Mouse (Mus musculus): ENCODE results near the gene Ankrd12.
"Not testable (repeated sequence)": the region's sequence is repeated elsewhere in the genome, so short reads cannot be mapped to it uniquely, and the experiment has no call there.

The Ankrd12 gene

DNA sequence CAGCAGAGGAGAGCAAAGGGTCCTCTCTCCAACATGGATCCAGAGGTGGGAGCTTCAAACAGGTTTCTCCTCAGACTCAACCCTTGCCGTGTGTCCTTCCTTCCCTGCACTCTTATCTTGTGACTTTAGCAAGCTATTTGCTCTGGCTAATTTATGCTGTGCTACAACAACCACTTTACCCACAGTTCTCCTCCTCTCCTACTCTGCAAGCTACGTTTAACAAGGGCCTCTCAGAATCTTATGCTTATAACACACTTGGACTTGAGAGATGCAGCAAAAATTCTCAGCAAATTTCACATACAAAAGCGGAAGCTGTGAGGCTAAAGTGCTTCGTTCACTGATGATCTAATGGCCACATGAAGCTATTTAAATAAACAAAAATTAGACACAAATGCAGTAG, 23.5 kb downstream of the Ankrd12 start:
- ChIA-PET CTCF (interaction anchor here (0.6 to 1.3 kb wide), 4 partner anchors 9 to 54 kb away, joined by 3 to 5 read pairs (median 4); no protein-coding TSS in a partner anchor), POLR2A (interaction anchor here in 3 of 4 experiments (0.7 to 1.8 kb wide), 5 partner anchors 9 to 87 kb away, joined by 3 to 5 read pairs (median 3); partner anchors contain the start of gene Ankrd12 (in 1 of the 3))

DNA sequence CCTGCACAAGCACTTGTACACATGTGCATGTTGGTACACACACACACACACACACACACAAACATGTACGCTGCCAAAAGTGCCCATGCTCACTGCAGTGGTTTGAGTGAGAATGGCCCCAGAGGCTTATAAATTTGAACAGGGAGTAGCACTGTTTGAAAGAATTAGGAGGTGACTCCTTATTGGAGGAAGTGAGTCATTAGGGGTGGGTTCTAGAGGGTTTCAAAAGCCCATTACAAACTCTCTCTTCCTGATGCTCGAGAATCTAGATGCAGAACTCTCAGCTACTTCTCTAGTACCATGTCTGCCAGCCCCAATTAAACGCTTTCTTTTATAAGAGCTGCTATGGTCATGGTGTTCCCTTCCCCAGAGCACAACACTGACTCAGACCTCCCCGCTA, 28.1 kb downstream of the Ankrd12 start:
- ChIA-PET CTCF (no interaction called here), POLR2A (no interaction called here)

DNA sequence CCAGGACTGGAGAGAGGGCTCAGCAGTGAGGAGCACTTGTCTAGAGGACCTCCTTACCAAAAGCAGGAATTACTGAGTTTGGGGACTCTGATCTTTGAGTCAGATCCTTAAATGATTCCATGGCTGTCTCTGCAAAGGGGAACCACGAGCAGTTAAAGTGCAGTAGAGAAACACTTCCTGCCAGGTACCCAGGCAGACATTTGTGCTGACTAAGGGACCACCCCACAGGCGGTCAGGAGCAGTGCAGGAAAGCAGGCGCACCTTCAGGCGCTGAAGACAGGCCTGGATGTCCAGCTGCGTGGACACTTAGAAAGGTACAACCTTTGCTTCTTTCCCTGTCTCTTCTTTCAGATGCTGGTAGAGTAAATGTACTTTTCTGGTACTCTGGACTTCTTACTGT, 28.7 kb downstream of the Ankrd12 start:
- ChIA-PET POLR2A (interaction anchor here in 1 of 4 experiments (1.0 kb wide), 1 partner anchor 431 kb away, joined by 3 read pairs; no protein-coding TSS in a partner anchor), CTCF (no interaction called here)

GRCm38 (mm10) chr17:66043679-66044078, 33.2 kb downstream of the Ankrd12 start:
- ChIA-PET POLR2A (interaction anchor here in 2 of 4 experiments (1.3 to 1.7 kb wide), 3 partner anchors 9 to 63 kb away, joined by 4 to 5 read pairs (median 5); no protein-coding TSS in a partner anchor), CTCF (interaction anchor here (0.6 to 1.8 kb wide), 9 partner anchors 9 to 174 kb away, joined by 3 to 6 read pairs (median 4); no protein-coding TSS in a partner anchor)

DNA sequence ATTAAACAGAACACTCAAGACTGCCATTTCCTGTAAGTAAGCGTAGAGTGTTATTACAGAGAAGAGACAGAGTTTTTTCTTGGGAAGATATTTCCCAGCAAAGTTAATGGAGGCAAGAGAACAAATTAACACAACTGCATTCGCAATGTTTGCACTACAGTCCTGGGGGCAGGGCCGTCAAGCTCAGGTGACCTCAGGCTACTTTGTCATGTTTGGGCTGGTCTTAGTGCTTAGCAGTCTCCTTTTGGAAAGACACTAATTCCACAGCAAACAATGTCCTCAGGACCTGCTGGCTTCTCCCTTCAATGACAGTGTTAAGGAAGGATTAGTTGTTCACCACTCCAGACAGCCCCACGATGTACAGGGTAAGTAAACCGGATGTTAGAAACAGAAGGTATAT, 35.9 kb downstream of the Ankrd12 start:
- ChIA-PET CTCF (interaction anchor here in 1 of 4 experiments (0.6 kb wide), 1 partner anchor 85 kb away, joined by 3 read pairs; no protein-coding TSS in a partner anchor), POLR2A (interaction anchor here in 1 of 4 experiments (1.0 kb wide), 1 partner anchor 13 kb away, joined by 3 read pairs; no protein-coding TSS in a partner anchor)

DNA sequence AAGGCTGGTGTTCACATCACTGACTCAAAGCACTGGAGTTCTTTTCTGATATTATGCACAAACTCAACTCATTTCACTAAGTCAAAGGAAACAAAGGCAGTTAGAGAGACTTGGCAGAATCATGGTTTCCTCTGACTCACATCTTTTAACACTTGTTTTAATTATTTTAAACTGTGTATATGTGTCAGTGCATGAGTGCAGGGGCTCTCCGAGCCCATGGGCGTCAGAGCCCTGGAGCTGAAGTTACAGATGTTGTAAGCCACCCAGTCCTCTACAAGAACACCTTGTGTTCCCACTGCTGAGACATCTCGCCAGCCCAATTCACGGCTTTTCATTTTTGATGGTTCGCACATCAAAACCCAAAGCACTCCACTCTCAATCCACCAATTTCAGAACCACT, 43.6 kb downstream of the Ankrd12 start:
- CTCF ChIA-PET: interaction anchor here in 2 of 4 experiments (0.5 to 1.1 kb wide), 2 partner anchors 169 to 227 kb away, joined by 3 read pairs; no protein-coding TSS in a partner anchor

DNA sequence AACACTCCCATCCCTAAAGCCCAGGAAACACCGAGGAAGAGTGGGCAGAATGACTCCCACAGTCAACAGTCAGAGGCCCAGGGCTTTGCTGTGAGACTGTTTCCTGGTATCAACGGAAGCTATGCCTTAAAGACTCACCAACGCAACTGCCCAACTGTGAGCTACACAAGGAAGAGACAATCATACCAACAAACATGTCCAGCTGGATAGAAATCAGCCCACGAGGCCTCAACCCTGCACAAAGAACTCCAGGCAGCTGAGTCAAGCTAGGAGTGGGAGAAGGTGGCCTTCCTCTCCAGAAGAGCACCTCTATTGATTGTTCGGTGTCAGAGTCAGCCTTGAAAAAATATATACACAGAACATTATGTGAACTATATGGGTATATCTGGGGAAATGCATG, 44.9 kb downstream of the Ankrd12 start:
- ChIA-PET POLR2A (interaction anchor here in 3 of 4 experiments (0.6 to 1.1 kb wide), 4 partner anchors 21 to 188 kb away, joined by 3 to 4 read pairs (median 3); no protein-coding TSS in a partner anchor), CTCF (interaction anchor here in 2 of 4 experiments (0.5 to 1.4 kb wide), 3 partner anchors 12 to 133 kb away, joined by 3 to 6 read pairs (median 4); no protein-coding TSS in a partner anchor)

More for the DNA sequence above, 43.6 kb downstream of the Ankrd12 start:
- POLR2A ChIA-PET: no interaction called here

- ChIA-PET CTCF (interaction anchor here in 1 of 4 experiments (1.1 kb wide), 1 partner anchor 155 kb away, joined by 10 read pairs; no protein-coding TSS in a partner anchor), POLR2A (interaction anchor here in 2 of 4 experiments (0.7 to 0.8 kb wide), 2 partner anchors 120 to 206 kb away, joined by 3 read pairs; no protein-coding TSS in a partner anchor)
Measured at GRCm38 (mm10) chr17:66024211-66024610, 52.7 kb downstream of the Ankrd12 start.

DNA sequence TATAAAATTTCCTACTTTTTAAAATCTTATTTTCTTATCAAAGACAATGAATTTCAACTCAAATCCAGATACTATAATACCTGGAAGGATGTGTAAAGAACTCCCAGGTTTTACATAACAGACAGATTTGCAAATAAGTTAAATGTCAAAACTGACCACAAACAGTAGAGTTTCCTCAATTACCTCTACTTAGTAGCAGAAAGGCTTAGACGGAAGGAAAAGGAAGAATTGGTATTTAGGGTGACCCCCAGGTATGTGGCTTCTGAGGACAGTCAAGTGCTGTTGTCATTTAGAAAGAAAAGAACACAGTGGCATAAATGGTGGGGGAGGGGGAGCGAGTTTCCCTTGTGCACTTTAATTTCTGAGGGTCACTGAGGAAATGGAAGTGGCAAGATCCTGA, 65.1 kb downstream of the Ankrd12 start:
- ChIA-PET POLR2A (no interaction called here), CTCF (interaction anchor here in 2 of 4 experiments (0.5 to 0.6 kb wide), 2 partner anchors 109 to 142 kb away, joined by 3 to 4 read pairs; no protein-coding TSS in a partner anchor)

GRCm38 (mm10) chr17:66007892-66008291, 69.0 kb downstream of the Ankrd12 start:
- CTCF ChIA-PET: interaction anchor here in 3 of 4 experiments (0.5 to 1.4 kb wide), 4 partner anchors 138 to 226 kb away, joined by 3 to 13 read pairs (median 3); no protein-coding TSS in a partner anchor

DNA sequence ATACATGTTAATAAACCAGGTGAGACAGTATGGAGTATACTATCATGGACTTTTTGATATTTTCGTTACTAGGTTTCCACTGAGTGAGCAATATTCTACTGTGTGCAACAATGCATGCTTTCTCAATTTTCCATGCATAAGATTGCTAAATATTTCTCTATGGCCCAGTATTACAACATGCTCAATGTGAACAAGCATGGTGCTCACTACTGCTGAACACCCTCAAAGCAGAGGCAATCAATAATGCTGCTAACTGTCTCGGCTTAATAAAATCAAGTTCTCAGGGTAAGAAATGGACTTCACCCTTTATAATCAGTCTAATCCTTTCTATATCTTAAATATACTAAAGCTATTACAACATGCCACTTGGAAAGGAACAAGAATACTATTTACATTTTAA, 69.4 kb downstream of the Ankrd12 start:
- ChIA-PET POLR2A (interaction anchor here in 2 of 4 experiments (1.0 to 1.3 kb wide), 3 partner anchors 39 to 472 kb away, joined by 3 to 4 read pairs (median 3); no protein-coding TSS in a partner anchor), CTCF (interaction anchor here in 2 of 4 experiments (0.5 kb wide), 2 partner anchors 140 to 226 kb away, joined by 3 to 13 read pairs; no protein-coding TSS in a partner anchor)

More at GRCm38 (mm10) chr17:66007892-66008291, 69.0 kb downstream of the Ankrd12 start:
- POLR2A ChIA-PET: interaction anchor here in 2 of 4 experiments (1.0 to 1.3 kb wide), 3 partner anchors 40 to 472 kb away, joined by 3 to 4 read pairs (median 3); no protein-coding TSS in a partner anchor

DNA sequence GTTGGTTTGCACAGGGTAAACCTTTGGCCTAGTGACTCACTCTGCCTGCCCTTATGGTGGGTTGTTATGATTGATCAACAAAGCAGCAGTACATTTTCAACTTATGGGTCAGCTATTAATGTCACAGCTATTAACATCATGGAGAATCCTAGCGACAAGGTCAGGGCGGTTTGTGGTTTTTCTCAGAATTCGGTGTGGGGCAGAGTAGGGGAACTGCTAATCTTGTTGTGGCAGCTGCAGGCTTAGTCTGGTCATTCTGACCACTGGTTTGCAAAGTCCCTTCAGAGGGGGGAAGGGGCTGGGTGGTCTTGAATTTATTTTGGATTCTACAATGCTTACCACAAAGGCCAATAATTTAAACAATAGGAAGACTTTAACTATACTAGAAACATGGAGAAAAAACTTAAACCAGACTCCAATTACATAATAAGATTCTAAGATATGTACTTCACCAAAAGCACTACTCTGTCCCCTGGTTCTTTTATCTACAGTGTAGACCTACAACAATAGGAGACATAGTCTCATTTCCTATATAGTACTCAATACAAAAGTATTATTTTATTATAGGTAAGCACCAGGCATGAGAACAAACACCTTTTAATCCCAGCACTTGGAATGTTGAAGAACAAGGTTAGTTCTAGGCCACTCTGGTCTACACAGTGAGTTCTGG, 88.6 kb downstream of the Ankrd12 start:
- CTCF ChIA-PET: no interaction called here
- POLR2A ChIA-PET: no interaction called here

GRCm38 (mm10) chr17:65976720-65977119, 100.2 kb downstream of the Ankrd12 start:
- CTCF ChIA-PET: interaction anchor here in 1 of 4 experiments (0.9 kb wide), 1 partner anchor 25 kb away, joined by 3 read pairs; no protein-coding TSS in a partner anchor
- POLR2A ChIA-PET: not testable (repeated sequence)

DNA sequence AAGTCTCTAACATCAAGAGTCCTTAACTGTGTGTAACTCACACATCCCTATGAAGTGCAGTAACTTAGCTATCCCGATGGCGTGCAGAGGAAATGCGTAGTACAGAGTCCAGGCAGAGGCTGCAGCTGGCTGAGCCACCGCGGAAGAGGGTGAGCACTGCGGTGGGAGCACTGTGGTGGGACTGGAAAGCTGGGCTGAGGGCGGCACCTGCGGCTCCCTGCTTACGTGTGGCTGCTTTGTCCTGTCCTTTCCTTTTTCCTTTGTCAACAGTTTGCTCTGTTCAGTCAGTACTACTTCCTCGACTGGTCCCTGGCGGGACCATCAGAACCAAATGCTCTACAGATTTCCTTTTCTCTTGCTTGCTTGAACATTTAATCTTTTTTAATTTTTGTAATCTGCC, 109.1 kb downstream of the Ankrd12 start:
- POLR2A ChIA-PET: interaction anchor here in 1 of 4 experiments (0.9 to 2.3 kb wide), 5 partner anchors 8 to 110 kb away, joined by 3 to 6 read pairs (median 6); no protein-coding TSS in a partner anchor
- CTCF ChIA-PET: interaction anchor here in 1 of 4 experiments (0.8 kb wide), 1 partner anchor 103 kb away, joined by 3 read pairs; no protein-coding TSS in a partner anchor

GRCm38 (mm10) chr17:65962263-65962662, 114.6 kb downstream of the Ankrd12 start:
- POLR2A ChIA-PET: interaction anchor here in 2 of 4 experiments (0.8 to 2.4 kb wide), 4 partner anchors 11 to 177 kb away, joined by 3 to 8 read pairs (median 3); partner anchors contain the start of gene Twsg1 (in 1 of the 2)
- CTCF ChIA-PET: interaction anchor here in 3 of 4 experiments (0.6 to 2.0 kb wide), 5 partner anchors 28 to 99 kb away, joined by 3 to 9 read pairs (median 3); no protein-coding TSS in a partner anchor

DNA sequence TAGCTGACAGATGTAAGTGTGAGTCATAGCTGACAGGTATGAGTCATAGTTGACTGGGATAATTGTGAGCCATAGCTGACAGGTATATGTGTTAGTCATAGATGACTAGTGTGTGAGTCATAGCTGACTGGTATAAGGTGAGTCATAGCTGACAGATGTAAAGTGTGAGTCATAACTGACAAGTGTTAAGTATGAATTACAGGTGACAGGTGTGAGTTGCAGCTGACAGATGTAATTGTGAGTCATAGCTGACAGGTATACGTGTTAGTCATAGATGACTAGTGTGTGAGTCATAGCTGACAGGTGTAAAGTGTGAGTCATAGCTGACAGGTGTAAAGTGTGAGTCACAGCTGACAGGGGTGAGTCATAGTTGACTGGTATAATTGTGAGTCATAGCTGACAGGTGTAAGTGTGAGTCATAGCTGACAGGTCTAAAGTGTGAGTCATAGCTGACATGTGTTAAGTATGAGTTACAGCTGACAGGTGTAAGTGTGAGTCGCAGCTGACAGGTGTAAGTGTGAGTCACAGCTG, 115.2 kb downstream of the Ankrd12 start:
- ChIA-PET CTCF (interaction anchor here in 3 of 4 experiments (0.6 to 2.0 kb wide), 5 partner anchors 28 to 327 kb away, joined by 3 to 9 read pairs (median 3); no protein-coding TSS in a partner anchor), POLR2A (interaction anchor here in 2 of 4 experiments (0.5 to 2.4 kb wide), 6 partner anchors 9 to 176 kb away, joined by 3 to 8 read pairs (median 3); partner anchors contain the start of gene Twsg1 (in 1 of the 2))

GRCm38 (mm10) chr17:65959011-65959410, 117.9 kb downstream of the Ankrd12 start:
- ChIA-PET CTCF (interaction anchor here in 2 of 4 experiments (0.6 to 1.0 kb wide), 2 partner anchors 89 to 96 kb away, joined by 3 to 15 read pairs; no protein-coding TSS in a partner anchor), POLR2A (interaction anchor here in 2 of 4 experiments (0.6 to 2.4 kb wide), 5 partner anchors 8 to 408 kb away, joined by 3 to 9 read pairs (median 4); partner anchors contain the start of gene Twsg1 (in 1 of the 2))

DNA sequence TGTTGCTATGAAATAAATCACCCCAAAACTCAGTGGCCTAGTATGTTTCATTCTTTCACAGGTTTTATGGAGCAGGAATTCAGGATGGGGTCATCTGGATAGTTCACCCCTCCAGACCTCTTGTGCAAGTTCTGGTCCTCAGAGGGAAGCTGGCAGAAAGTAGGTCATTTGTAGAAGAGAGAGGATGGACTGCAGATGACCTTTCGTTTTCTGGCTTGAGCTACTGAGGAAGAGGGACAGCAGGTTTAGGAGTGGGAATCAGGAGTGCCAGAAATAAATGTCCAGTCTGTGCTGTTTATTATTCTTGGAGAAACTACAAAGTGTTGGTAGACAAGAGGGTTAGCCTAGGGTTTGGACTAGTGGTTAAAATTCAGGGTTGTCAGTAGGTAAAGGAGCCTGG, 118.5 kb downstream of the Ankrd12 start:
- ChIA-PET CTCF (no interaction called here), POLR2A (interaction anchor here in 1 of 4 experiments (1.6 to 2.4 kb wide), 3 partner anchors 8 to 10 kb away, joined by 6 to 9 read pairs (median 6); no protein-coding TSS in a partner anchor)

Data from embryonic stem cell, embryonic (primary cell).